Mouse (Mus musculus) lung, embryonic 14.5 days (tissue): Measurements from ENCODE around the gene Btg3. TPM values are rescaled to one million over a fixed set of nuclear protein-coding genes. Genes with fewer than 3 reads are reported as not detected.

Experiments
- ATAC-seq: fragments of 200-750 bp; cut with Nextera tagmentation; 2 replicates; pipeline ENCODE4 v1.8.0; 2017; ENCODE audit warnings: mild to moderate bottlenecking, moderate TSS enrichment, moderate library complexity; ENCODE audit not compliant: insufficient read depth
- DNase-seq: peaks from one replicate; pipeline ENCODE4 v3.0.0-alpha.2; 2015
- H3K27ac ChIP-seq: fragments of 300-500 bp; sonication (generic); 2 replicates; pipeline ENCODE4 v1.5.1; 2014; ENCODE audit warnings: low read depth, mild to moderate bottlenecking, moderate library complexity
- H3K27me3 ChIP-seq: fragments of 300-500 bp; sonication (generic); 2 replicates; pipeline ENCODE4 v1.6.1; 2014; ENCODE audit warnings: low read length, control low read depth; ENCODE audit not compliant: insufficient read depth
- H3K36me3 ChIP-seq: fragments of 300-500 bp; sonication (generic); 2 replicates; pipeline ENCODE4 v1.6.1; 2014; ENCODE audit warnings: control low read depth; ENCODE audit not compliant: insufficient read depth
- H3K4me1 ChIP-seq: fragments of 300-500 bp; sonication (generic); 2 replicates; pipeline ENCODE4 v1.6.1; 2014; ENCODE audit warnings: antibody characterized with exemption, control low read depth; ENCODE audit not compliant: insufficient read depth
- H3K4me2 ChIP-seq: fragments of 300-500 bp; sonication (generic); 2 replicates; pipeline ENCODE4 v1.6.1; 2014; ENCODE audit warnings: mild to moderate bottlenecking
- H3K4me3 ChIP-seq: fragments of 300-500 bp; sonication (generic); 2 replicates; pipeline ENCODE4 v1.5.1; 2014; ENCODE audit warnings: low read depth, low read length
- H3K9ac ChIP-seq: fragments of 300-500 bp; sonication (generic); 2 replicates; pipeline ENCODE4 v1.6.1; 2014
- H3K9me3 ChIP-seq: fragments of 300-500 bp; sonication (generic); 2 replicates; pipeline ENCODE4 v1.6.1; 2016; ENCODE audit warnings: low read depth, low read length, control low read depth
- CTCF ChIP-seq: IDR thresholded peaks from 2 replicates; pipeline ENCODE4 v1.5.1; 2016; ENCODE audit warnings: antibody characterized with exemption, low read depth
- WGBS: fragments of 180-500 bp; shearing (Covaris S2); extraction: QIAGEN DNeasy Blood & Tissue Kit; methylation state at CpG from one replicate; pipeline ENCODE4 v1.1.7; 2014; 5-methylcytosine and 5-hydroxymethylcytosine counted together
- polyA plus RNA-seq: library from polyadenylated mRNA; unstranded; fragments of >200 nt; fragmentation: Nextera tagmentation; extraction: Ambion mirVana; gene quantifications from 2 replicates; pipeline ENCODE4 v1.2.1, GENCODE M21; 2014

The Btg3 gene
- polyA plus RNA-seq, 1 experiment from 2014 or later, result 61.5 TPM

GRCm38 (mm10) chr16:78314026-78314425 lies 63.0 kb downstream of the Btg3 start:
- H3K4me2 ChIP-seq, result no peak overlapping the region
- no peak overlapping the region for H3K4me3 ChIP-seq
- no peak overlapping the region for H3K9ac ChIP-seq
- no peak overlapping the region for H3K27ac ChIP-seq
- H3K27me3 ChIP-seq, result no peaks in the 10 kb centered on the region
- WGBS, result 69% methylated on average over 6 of the region's 6 CpGs
- H3K4me1 ChIP-seq, result no peaks in the 10 kb centered on the region
- H3K36me3 ChIP-seq, result no peaks in the 10 kb centered on the region
- DNase-seq (no peak), ATAC-seq (no peak)
- no peaks in the 10 kb centered on the region for H3K9me3 ChIP-seq
- TF ChIP-seq CTCF, result no peak

- H3K4me2 ChIP-seq, result no peak overlapping the region
- 60% methylated on average over 16 of the region's 16 CpGs for WGBS
- no peak for TF ChIP-seq CTCF
- H3K9me3 ChIP-seq, result no peaks in the 10 kb centered on the region
- H3K4me1 ChIP-seq, result no peaks in the 10 kb centered on the region
- DNase-seq (peak; percentile 63), ATAC-seq (no peak)
- no peaks in the 10 kb centered on the region for H3K36me3 ChIP-seq
- H3K27ac ChIP-seq, result no peak overlapping the region
- no peaks in the 10 kb centered on the region for H3K27me3 ChIP-seq
- H3K4me3 ChIP-seq, result no peak overlapping the region
- no peak overlapping the region for H3K9ac ChIP-seq
These were observed 63.7 kb downstream of the Btg3 start for GRCm38 (mm10) chr16:78313135-78313887.

- no peaks in the 10 kb centered on the region for H3K27me3 ChIP-seq
- ATAC-seq, result no peak
- H3K27ac ChIP-seq, result no peak overlapping the region
- no peak for TF ChIP-seq CTCF
- H3K4me2 ChIP-seq, result no peak overlapping the region
- no peak overlapping the region for H3K9ac ChIP-seq
- no peak for DNase-seq
- no peaks in the 10 kb centered on the region for H3K4me1 ChIP-seq
- no peak overlapping the region for H3K4me3 ChIP-seq
- H3K36me3 ChIP-seq, result no peaks in the 10 kb centered on the region
- 59% methylated on average over 6 of the region's 6 CpGs for WGBS
- no peaks in the 10 kb centered on the region for H3K9me3 ChIP-seq
These were observed 67.7 kb downstream of the Btg3 start for GRCm38 (mm10) chr16:78309258-78309657.

GRCm38 (mm10) chr16:78307476-78308192 lies 69.4 kb downstream of the Btg3 start:
- no peak overlapping the region for H3K27ac ChIP-seq
- no peak for DNase-seq
- TF ChIP-seq CTCF, result no peak
- H3K4me2 ChIP-seq, result no peak overlapping the region
- H3K36me3 ChIP-seq, result no peaks in the 10 kb centered on the region
- no peaks in the 10 kb centered on the region for H3K9me3 ChIP-seq
- 86% methylated on average over 16 of the region's 16 CpGs for WGBS
- peaks cover 4% of the 10 kb centered on the region; the same call in 1 of the 2 replicates for H3K27me3 ChIP-seq
- H3K4me1 ChIP-seq, result no peaks in the 10 kb centered on the region
- H3K4me3 ChIP-seq, result no peak overlapping the region
- H3K9ac ChIP-seq, result no peak overlapping the region
- ATAC-seq, result no peak

GRCm38 (mm10) chr16:78306606-78307005 lies 70.4 kb downstream of the Btg3 start:
- DNase-seq (no peak), ATAC-seq (no peak)
- Histone ChIP-seq H3K4me3 (no peak overlapping the region), H3K4me1 (no peaks in the 10 kb centered on the region), H3K36me3 (no peaks in the 10 kb centered on the region), H3K27me3 (peaks cover 7% of the 10 kb centered on the region), H3K4me2 (no peak overlapping the region), H3K27ac (no peak overlapping the region), H3K9me3 (no peaks in the 10 kb centered on the region), H3K9ac (no peak overlapping the region)
- no peak for TF ChIP-seq CTCF
- WGBS, result 75% methylated on average over 8 of the region's 8 CpGs

- no peak for DNase-seq
- no peak overlapping the region for H3K9ac ChIP-seq
- no peak overlapping the region for H3K4me3 ChIP-seq
- H3K27me3 ChIP-seq, result peaks cover 16% of the 10 kb centered on the region
- H3K4me2 ChIP-seq, result no peak overlapping the region
- H3K4me1 ChIP-seq, result peaks cover 4% of the 10 kb centered on the region; the same call in 1 of the 2 replicates
- WGBS, result 72% methylated on average over 12 of the region's 12 CpGs
- no peaks in the 10 kb centered on the region for H3K36me3 ChIP-seq
- no peak for TF ChIP-seq CTCF
- no peaks in the 10 kb centered on the region for H3K9me3 ChIP-seq
- no peak for ATAC-seq
- H3K27ac ChIP-seq, result no peak overlapping the region
These were observed 71.3 kb downstream of the Btg3 start for GRCm38 (mm10) chr16:78305606-78306100.

- no peaks in the 10 kb centered on the region for H3K36me3 ChIP-seq
- no peak for ATAC-seq
- WGBS, result 6% methylated on average over 10 of the region's 10 CpGs
- no peaks in the 10 kb centered on the region for H3K9me3 ChIP-seq
- no peak for TF ChIP-seq CTCF
- H3K4me1 ChIP-seq, result peaks cover 4% of the 10 kb centered on the region; the same call in 1 of the 2 replicates
- no peak overlapping the region for H3K27ac ChIP-seq
- peak overlapping the region; percentile 75 for H3K9ac ChIP-seq
- H3K27me3 ChIP-seq, result peaks cover 20% of the 10 kb centered on the region
- peak; percentile 55 for DNase-seq
- H3K4me3 ChIP-seq, result peak overlapping the region; percentile 77
- peak overlapping the region; percentile 96 for H3K4me2 ChIP-seq
These were observed 74.3 kb downstream of the Btg3 start for GRCm38 (mm10) chr16:78302678-78303050.
